Mouse (Mus musculus) liver, embryonic 11.5 days (tissue): Measurements from ENCODE around the gene Serinc4. TPM values are rescaled to one million over a fixed set of nuclear protein-coding genes. Genes with fewer than 3 reads are reported as not detected.
"Not testable (repeated sequence)": the region's sequence is repeated elsewhere in the genome, so short reads cannot be mapped to it uniquely, and the experiment has no call there.

ENCODE experiments used
- ATAC-seq: fragments of 200-750 bp; cut with Nextera tagmentation; replicated peaks from 2 replicates; pipeline ENCODE4 v1.8.0; 2017; ENCODE audit warnings: moderate number of reproducible peaks, mild to moderate bottlenecking, moderate TSS enrichment, moderate library complexity; ENCODE audit not compliant: low FRiP score
- DNase-seq: peaks from one replicate; pipeline ENCODE4 v3.0.0-alpha.2; 2017; ENCODE audit warnings: low spot score
- H3K27ac ChIP-seq: fragments of 300-500 bp; sonication (generic); 2 replicates; pipeline ENCODE4 v1.5.1; 2014; ENCODE audit warnings: mild to moderate bottlenecking, low read depth, low read length, control low read depth
- H3K27me3 ChIP-seq: fragments of 300-500 bp; sonication (generic); replicated peaks from 2 replicates; pipeline ENCODE4 v1.6.1; 2014; ENCODE audit warnings: low read length, mixed read lengths; ENCODE audit not compliant: control insufficient read depth, insufficient read depth
- H3K36me3 ChIP-seq: fragments of 300-500 bp; sonication (generic); 2 replicates; pipeline ENCODE4 v1.6.1; 2014; ENCODE audit warnings: mild to moderate bottlenecking, low read length, moderate library complexity, mixed read lengths; ENCODE audit not compliant: control insufficient read depth, insufficient read depth
- H3K4me1 ChIP-seq: fragments of 300-500 bp; sonication (generic); replicated peaks from 2 replicates; pipeline ENCODE4 v1.6.1; 2014; ENCODE audit warnings: low read length, mixed read lengths; ENCODE audit not compliant: control insufficient read depth, insufficient read depth
- H3K4me2 ChIP-seq: fragments of 300-500 bp; sonication (generic); 2 replicates; pipeline ENCODE4 v1.6.1; 2014; ENCODE audit warnings: mild to moderate bottlenecking, control low read depth, moderate library complexity
- H3K4me3 ChIP-seq: fragments of 300-500 bp; sonication (generic); 2 replicates; pipeline ENCODE4 v1.5.1; 2014; ENCODE audit warnings: low read depth, low read length, control low read depth
- H3K9ac ChIP-seq: fragments of 300-500 bp; sonication (generic); 2 replicates; pipeline ENCODE4 v1.6.1; 2014; ENCODE audit warnings: low read depth, low read length, control low read depth
- H3K9me3 ChIP-seq: fragments of 300-500 bp; sonication (generic); 2 replicates; pipeline ENCODE4 v1.6.1; 2016; ENCODE audit warnings: low read length, inconsistent platforms, mixed read lengths; ENCODE audit not compliant: control insufficient read depth
- WGBS: fragments of 180-500 bp; shearing (Covaris S2); extraction: QIAGEN DNeasy Blood & Tissue Kit; methylation state at CpG from one replicate; pipeline ENCODE4 v1.1.7; 2014; 5-methylcytosine and 5-hydroxymethylcytosine counted together
- polyA plus RNA-seq: library from polyadenylated mRNA; unstranded; fragments of >200 nt; fragmentation: Nextera tagmentation; extraction: Ambion mirVana; gene quantifications from 2 replicates; pipeline ENCODE4 v1.2.1, GENCODE M21; 2014

Gene Serinc4
- polyA plus RNA-seq = 0.12 TPM in 1 of 2 replicates, not detected in the other

DNA sequence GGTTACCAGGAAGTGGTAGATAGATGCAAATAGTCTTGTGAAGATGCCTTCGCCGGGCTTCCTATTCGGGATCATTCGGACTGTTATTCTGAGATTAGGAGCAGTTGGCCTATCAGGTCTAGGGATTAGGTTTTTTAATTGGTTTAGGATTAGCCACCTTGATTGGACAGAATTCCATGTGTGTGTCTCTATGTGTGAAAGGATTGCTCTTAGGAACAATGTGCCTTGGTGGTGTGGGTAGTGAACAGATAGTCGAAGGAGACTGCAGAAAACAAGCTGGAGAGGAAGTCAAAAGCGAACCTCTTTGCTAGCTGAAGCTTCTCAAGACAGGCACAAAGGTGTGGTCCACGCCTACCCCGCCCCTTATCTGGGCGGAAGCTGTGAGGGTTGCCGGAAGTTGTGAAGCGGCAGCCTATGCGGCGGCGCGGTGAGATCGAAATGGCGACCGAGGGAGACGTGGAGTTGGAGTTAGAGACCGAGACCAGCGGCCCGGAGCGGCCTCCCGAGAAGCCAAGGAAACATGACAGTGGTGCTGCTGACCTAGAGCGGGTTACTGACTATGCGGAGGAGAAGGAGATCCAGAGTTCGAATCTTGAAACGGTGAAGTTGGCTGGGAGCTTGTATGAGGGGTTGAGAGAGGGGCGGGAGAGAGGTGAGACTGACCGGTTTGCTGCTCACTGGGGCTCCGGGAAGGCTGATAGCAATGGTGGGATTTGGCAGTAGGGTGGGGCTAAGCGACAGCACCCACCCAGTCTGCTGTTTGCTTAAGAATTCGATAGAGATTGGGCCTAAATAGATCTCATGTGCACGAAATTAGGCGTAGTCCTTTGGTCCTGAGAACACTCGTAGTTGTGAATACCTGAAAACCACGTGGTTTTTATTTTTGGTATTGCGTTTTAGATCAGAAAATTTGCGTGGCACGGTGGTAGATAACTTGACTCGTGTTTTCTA, at the start of gene Serinc4:
Gene Serinc4, minus strand, starts transcription at position 90 of the 951 bp plus-strand sequence.
- peaks cover 17% of the 10 kb centered on the region for H3K4me1 ChIP-seq
- ATAC-seq (peak; percentile 93), DNase-seq (peak; percentile 91)
- peak within 1 kb of the TSS; percentile 81 for H3K4me2 ChIP-seq
- peak within 1 kb of the TSS; percentile 85 for H3K4me3 ChIP-seq
- peak within 1 kb of the TSS; percentile 84 for H3K9ac ChIP-seq
- peak within 1 kb of the TSS; percentile 85 for H3K27ac ChIP-seq
- no peaks in the 10 kb centered on the region for H3K27me3 ChIP-seq
- 3% methylated on average over 41 of the region's 41 CpGs for WGBS
- H3K9me3 ChIP-seq = no peaks in the 10 kb centered on the region
- H3K36me3 ChIP-seq = peaks cover 20% of the 10 kb centered on the region

DNA sequence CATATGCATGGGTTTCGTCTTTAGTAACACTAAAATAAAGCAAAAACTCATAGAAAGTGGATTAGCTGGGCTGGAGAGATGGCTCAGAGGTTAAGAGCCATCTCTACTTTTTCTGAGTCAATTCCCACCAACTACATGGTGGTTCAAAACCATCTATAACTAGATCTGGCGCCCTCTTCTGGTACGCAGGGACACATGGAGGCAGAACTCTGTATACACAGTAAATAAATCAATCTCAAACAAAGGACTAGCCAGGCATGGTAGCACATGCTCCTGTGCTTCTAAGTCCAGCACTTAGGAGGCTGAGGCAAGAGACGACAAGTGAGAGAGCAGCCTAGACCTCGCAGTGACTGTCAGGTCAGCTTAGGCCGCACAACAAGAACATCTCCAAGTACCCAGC, 45.0 kb upstream of the Serinc4 start:
- 0 out of 2 replicates have a peak, but pooled peaks have one; percentile 34 for ATAC-seq
- WGBS = 86% methylated on average over 1 of the region's 6 CpGs
- not testable (repeated sequence) for H3K9me3 ChIP-seq

GRCm38 (mm10) chr2:121484403-121484802, 27.8 kb upstream of the Serinc4 start:
- not testable (repeated sequence) for H3K9ac ChIP-seq, ATAC-seq, H3K36me3 ChIP-seq, H3K4me1 ChIP-seq, H3K27ac ChIP-seq, H3K4me3 ChIP-seq, H3K27me3 ChIP-seq, H3K9me3 ChIP-seq, DNase-seq, H3K4me2 ChIP-seq
- WGBS = 80% methylated on average over 1 of the region's 2 CpGs

More for the DNA sequence above, 45.0 kb upstream of the Serinc4 start:
- not testable (repeated sequence) for H3K27ac ChIP-seq, DNase-seq, H3K27me3 ChIP-seq, H3K36me3 ChIP-seq, H3K4me1 ChIP-seq, H3K9ac ChIP-seq, H3K4me2 ChIP-seq, H3K4me3 ChIP-seq

DNA sequence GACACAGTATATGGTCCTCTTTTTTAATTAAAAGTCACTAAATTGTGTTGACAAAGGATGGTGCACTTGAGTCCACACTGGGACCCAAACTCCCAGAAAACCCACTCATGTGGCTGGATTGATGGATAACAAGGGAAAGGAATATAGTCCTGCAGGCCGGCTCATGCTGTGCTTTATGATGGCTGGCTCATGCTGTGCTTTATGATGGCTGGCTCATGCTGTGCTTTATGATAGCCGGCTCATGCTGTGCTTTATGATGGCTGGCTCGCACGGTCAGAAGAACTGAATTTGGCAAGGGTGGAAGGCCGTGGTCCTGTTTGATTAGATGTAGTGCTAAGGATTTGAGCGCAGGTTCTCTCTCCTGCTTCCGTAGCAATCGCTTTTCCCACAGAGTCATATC, 27.0 kb upstream of the Serinc4 start:
- Histone ChIP-seq H3K9ac (no peak overlapping the region), H3K4me1 (no peaks in the 10 kb centered on the region), H3K9me3 (no peaks in the 10 kb centered on the region), H3K27ac (no peak overlapping the region), H3K27me3 (no peaks in the 10 kb centered on the region), H3K4me3 (no peak overlapping the region), H3K4me2 (no peak overlapping the region), H3K36me3 (no peaks in the 10 kb centered on the region)
- DNase-seq = no peak
- 76% methylated on average over 8 of the region's 8 CpGs for WGBS
- ATAC-seq = no peak

DNA sequence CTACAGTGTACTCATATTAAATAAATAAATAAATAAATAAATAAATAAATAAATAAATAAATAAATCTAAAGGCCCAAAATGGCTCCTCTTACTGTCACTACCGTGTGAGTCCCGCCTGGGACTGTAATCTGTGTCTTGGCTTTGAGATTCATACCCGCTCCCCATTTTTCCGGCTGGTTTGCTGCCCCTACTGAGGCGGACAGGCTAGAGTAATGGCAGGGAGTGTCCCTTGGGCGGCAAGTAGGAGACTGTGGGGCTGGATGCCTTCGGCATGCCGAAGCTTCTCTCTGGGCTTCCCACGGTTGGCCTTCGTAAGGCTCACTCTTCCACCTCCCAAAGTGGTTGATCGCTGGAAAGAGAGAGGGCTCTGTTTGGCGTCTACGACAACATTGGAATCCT, 24.3 kb upstream of the Serinc4 start:
- H3K36me3 ChIP-seq, H3K4me1 ChIP-seq, H3K27me3 ChIP-seq, H3K9me3 ChIP-seq, ATAC-seq, H3K4me3 ChIP-seq, H3K9ac ChIP-seq, H3K27ac ChIP-seq, DNase-seq, H3K4me2 ChIP-seq: not testable (repeated sequence)
- 83% methylated on average over 13 of the region's 13 CpGs for WGBS

DNA sequence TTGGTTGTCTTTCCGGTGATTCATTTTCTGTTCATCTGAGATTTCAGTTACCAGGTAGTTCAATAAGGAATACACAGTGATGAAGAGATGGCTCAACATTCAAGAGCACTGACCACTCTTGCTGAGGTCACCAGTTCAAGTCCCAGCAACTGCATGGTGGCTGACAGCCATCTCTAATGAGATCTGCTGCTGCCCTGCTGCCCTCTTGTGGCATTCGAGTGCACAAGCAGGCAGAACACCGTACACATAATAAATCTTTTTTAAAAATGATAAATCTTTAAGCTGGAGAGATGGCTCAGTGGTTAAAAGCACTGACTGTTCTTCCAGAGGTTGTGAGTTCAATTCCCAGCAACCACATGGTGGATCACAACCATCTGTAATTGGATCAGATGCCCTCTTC, 23.9 kb upstream of the Serinc4 start:
- Histone ChIP-seq H3K9ac (no peak overlapping the region), H3K36me3 (no peaks in the 10 kb centered on the region), H3K27me3 (no peaks in the 10 kb centered on the region), H3K27ac (no peak overlapping the region), H3K4me1 (no peaks in the 10 kb centered on the region), H3K4me2 (no peak overlapping the region), H3K9me3 (no peaks in the 10 kb centered on the region), H3K4me3 (no peak overlapping the region)
- DNase-seq = no peak
- WGBS = 48% methylated on average over 3 of the region's 3 CpGs
- no peak; the same call in 1 of the 2 replicates for ATAC-seq

GRCm38 (mm10) chr2:121477491-121478266, 21.1 kb upstream of the Serinc4 start:
- no peak for DNase-seq
- Histone ChIP-seq H3K27ac (no peak overlapping the region), H3K4me2 (no peak overlapping the region), H3K4me1 (no peaks in the 10 kb centered on the region), H3K9me3 (no peaks in the 10 kb centered on the region), H3K36me3 (no peaks in the 10 kb centered on the region), H3K27me3 (no peaks in the 10 kb centered on the region), H3K9ac (no peak overlapping the region), H3K4me3 (no peak overlapping the region)
- 82% methylated on average over 3 of the region's 3 CpGs for WGBS
- no peak for ATAC-seq

GRCm38 (mm10) chr2:121475306-121475705, 18.7 kb upstream of the Serinc4 start:
- H3K9ac ChIP-seq, H3K27me3 ChIP-seq, H3K4me2 ChIP-seq, H3K4me3 ChIP-seq, H3K9me3 ChIP-seq, H3K36me3 ChIP-seq, H3K27ac ChIP-seq, H3K4me1 ChIP-seq, ATAC-seq, DNase-seq: not testable (repeated sequence)
- WGBS = 96% methylated on average over 2 of the region's 2 CpGs
